Mouse (Mus musculus): ENCODE data around the gene Fntb. TPM values are rescaled to one million over a fixed set of nuclear protein-coding genes. Genes with fewer than 3 reads are reported as not detected.

Gene Fntb
- polyA plus RNA-seq, 1 experiment from 2014 or later: 40.2 TPM

GRCm38 (mm10) chr12:76863651-76864050 lies 98.3 kb downstream of the Fntb start:
- Histone ChIP-seq H3K27me3 (ENCODE audit: control insufficient read depth, insufficient read depth, low read length) (no peaks in the 10 kb centered on the region), H3K9ac (replicated peaks; ENCODE audit: low read depth, low read length) (no peak overlapping the region), H3K4me3 (ENCODE audit: low read depth, low read length) (no peak overlapping the region), H3K36me3 (ENCODE audit: control insufficient read depth, insufficient read depth, low read length) (no peaks in the 10 kb centered on the region; the same call in 1 of the 2 replicates), H3K4me2 (ENCODE audit: low read depth, low read length) (no peak overlapping the region), H3K4me1 (ENCODE audit: control insufficient read depth, insufficient read depth, low read length) (no peaks in the 10 kb centered on the region), H3K9me3 (ENCODE audit: control insufficient read depth, low read length) (no peaks in the 10 kb centered on the region), H3K27ac (ENCODE audit: low read depth, low read length) (no peak overlapping the region)
- ATAC-seq (ENCODE audit: low read depth): no peak
- WGBS: 82% methylated on average over 11 of the region's 11 CpGs

- WGBS: 83% methylated on average over 13 of the region's 13 CpGs
- no peak overlapping the region for H3K4me3 ChIP-seq (ENCODE audit: low read depth, low read length)
- no peaks in the 10 kb centered on the region; the same call in 1 of the 2 replicates for H3K36me3 ChIP-seq (ENCODE audit: control insufficient read depth, insufficient read depth, low read length)
- no peaks in the 10 kb centered on the region for H3K9me3 ChIP-seq (ENCODE audit: control insufficient read depth, low read length)
- no peak overlapping the region for H3K9ac ChIP-seq (replicated peaks; ENCODE audit: low read depth, low read length)
- no peaks in the 10 kb centered on the region for H3K27me3 ChIP-seq (ENCODE audit: control insufficient read depth, insufficient read depth, low read length)
- no peaks in the 10 kb centered on the region for H3K4me1 ChIP-seq (ENCODE audit: control insufficient read depth, insufficient read depth, low read length)
- no peak for ATAC-seq (ENCODE audit: low read depth)
- no peak overlapping the region for H3K27ac ChIP-seq (ENCODE audit: low read depth, low read length)
- H3K4me2 ChIP-seq (ENCODE audit: low read depth, low read length): no peak overlapping the region
Measured at GRCm38 (mm10) chr12:76865266-76865665, 99.9 kb downstream of the Fntb start.

DNA sequence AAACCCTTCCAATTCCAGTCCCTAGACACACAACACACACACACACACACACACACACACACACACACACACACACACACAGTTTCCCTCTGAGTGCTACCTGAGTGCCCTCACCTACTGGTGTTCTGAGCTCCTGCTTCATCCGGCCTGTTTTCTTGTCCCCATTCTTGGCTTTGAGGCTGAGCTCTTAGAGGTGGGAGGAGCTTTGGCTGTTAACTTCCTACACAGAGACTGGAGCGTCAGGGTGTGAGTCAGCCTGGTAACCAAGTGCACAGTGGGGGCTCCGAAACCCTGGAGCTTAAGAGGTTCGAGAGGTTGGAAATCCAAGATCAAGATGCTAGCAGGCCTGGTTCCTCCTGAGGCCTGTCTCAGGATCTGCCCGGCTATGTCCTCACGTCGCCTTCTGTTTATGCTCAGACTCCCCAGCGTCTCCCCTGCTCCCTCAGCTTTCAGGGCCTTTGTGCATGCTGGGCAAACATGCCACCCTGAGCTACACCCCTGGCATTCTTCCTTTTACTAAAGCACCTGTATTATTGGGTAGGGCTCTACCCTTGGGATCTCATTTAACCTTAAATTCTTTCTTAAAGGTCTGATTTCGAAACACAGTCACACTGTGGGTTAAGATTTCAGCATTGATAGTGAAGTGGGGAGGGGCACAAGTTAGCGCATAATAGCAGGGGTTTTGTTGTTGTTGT lies 102.3 kb downstream of the Fntb start:
- Histone ChIP-seq H3K9ac (replicated peaks; ENCODE audit: low read depth, low read length) (no peak overlapping the region), H3K9me3 (ENCODE audit: control insufficient read depth, low read length) (no peaks in the 10 kb centered on the region), H3K4me1 (ENCODE audit: control insufficient read depth, insufficient read depth, low read length) (no peaks in the 10 kb centered on the region), H3K27me3 (ENCODE audit: control insufficient read depth, insufficient read depth, low read length) (no peaks in the 10 kb centered on the region), H3K4me3 (ENCODE audit: low read depth, low read length) (no peak overlapping the region), H3K36me3 (ENCODE audit: control insufficient read depth, insufficient read depth, low read length) (no peaks in the 10 kb centered on the region; the same call in 1 of the 2 replicates), H3K4me2 (ENCODE audit: low read depth, low read length) (no peak overlapping the region), H3K27ac (ENCODE audit: low read depth, low read length) (no peak overlapping the region)
- ATAC-seq (ENCODE audit: low read depth): no peak
- WGBS: 71% methylated on average over 10 of the region's 10 CpGs

DNA sequence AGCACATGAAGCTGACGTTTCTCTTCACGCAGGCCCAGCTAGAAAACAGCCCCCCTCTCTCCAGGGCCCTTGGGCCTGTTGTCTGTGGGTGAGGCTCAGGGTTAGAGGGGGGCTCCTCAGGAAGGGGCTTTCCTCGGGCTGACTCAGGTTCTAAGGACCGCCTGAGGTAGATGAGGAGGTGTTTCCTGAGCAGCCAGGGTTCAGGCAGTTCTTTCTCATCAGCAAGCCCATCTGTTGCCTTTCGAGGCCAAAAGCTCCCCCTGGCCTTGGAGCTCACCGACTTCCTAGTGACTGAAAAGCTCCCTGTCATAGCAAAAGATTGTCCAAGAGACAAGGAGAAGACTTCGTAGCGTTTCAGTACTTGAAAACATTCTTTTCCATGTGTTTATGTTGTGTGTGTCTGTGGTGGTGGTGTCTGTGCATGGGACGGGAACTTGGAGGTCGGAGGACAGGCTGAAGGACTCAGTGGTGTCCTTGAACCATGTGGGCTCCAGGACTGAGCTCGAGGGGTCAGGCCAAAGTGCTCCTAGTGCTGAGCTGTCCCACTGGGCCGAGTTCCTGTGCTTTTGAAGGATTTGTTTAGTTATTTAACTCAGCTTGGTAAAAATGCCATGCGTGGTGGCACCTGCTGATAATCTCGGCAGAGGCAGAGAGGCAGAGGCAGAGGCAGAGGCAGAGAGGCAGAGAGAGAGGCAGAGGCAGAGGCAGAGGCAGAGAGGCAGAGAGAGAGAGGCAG lies 103.2 kb downstream of the Fntb start:
- Histone ChIP-seq H3K36me3 (ENCODE audit: control insufficient read depth, insufficient read depth, low read length) (no peaks in the 10 kb centered on the region; the same call in 1 of the 2 replicates), H3K27ac (ENCODE audit: low read depth, low read length) (no peak overlapping the region), H3K4me3 (ENCODE audit: low read depth, low read length) (no peak overlapping the region), H3K27me3 (ENCODE audit: control insufficient read depth, insufficient read depth, low read length) (no peaks in the 10 kb centered on the region), H3K4me2 (ENCODE audit: low read depth, low read length) (no peak overlapping the region), H3K9me3 (ENCODE audit: control insufficient read depth, low read length) (no peaks in the 10 kb centered on the region), H3K9ac (replicated peaks; ENCODE audit: low read depth, low read length) (no peak overlapping the region), H3K4me1 (ENCODE audit: control insufficient read depth, insufficient read depth, low read length) (no peaks in the 10 kb centered on the region)
- 74% methylated on average over 14 of the region's 14 CpGs for WGBS
- no peak for ATAC-seq (ENCODE audit: low read depth)

DNA sequence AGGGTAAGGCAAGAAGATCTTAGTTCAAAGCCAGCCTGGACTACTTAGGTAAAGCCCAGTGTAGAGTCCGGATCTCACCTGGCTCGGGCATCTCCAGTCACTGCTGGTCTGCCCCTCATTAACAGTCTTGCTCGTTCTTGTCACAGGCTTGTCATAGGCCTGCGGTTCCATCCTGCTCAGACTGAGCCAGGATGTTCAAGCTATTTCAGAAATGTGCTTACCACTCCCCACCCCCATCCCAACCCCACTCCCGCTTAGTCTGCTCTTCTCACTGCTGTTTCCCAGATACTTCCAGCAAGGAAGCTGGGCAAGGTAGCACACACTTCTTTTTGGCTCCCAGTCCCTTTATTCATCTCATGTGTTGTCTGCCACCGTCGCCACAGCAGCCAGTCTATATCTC lies 104.2 kb downstream of the Fntb start:
- WGBS: 92% methylated on average over 7 of the region's 7 CpGs
- Histone ChIP-seq H3K4me1 (ENCODE audit: control insufficient read depth, insufficient read depth, low read length) (no peaks in the 10 kb centered on the region), H3K9ac (replicated peaks; ENCODE audit: low read depth, low read length) (no peak overlapping the region), H3K4me3 (ENCODE audit: low read depth, low read length) (no peak overlapping the region), H3K36me3 (ENCODE audit: control insufficient read depth, insufficient read depth, low read length) (no peaks in the 10 kb centered on the region), H3K27ac (ENCODE audit: low read depth, low read length) (no peak overlapping the region), H3K27me3 (ENCODE audit: control insufficient read depth, insufficient read depth, low read length) (no peaks in the 10 kb centered on the region), H3K9me3 (ENCODE audit: control insufficient read depth, low read length) (no peaks in the 10 kb centered on the region), H3K4me2 (ENCODE audit: low read depth, low read length) (no peak overlapping the region)
- ATAC-seq (ENCODE audit: low read depth): no peak

GRCm38 (mm10) chr12:76872767-76873316 lies 107.5 kb downstream of the Fntb start:
- H3K36me3 ChIP-seq (ENCODE audit: control insufficient read depth, insufficient read depth, low read length): no peaks in the 10 kb centered on the region
- H3K27ac ChIP-seq (ENCODE audit: low read depth, low read length): no peak overlapping the region
- H3K9me3 ChIP-seq (ENCODE audit: control insufficient read depth, low read length): no peaks in the 10 kb centered on the region
- no peak for ATAC-seq (ENCODE audit: low read depth)
- no peaks in the 10 kb centered on the region for H3K27me3 ChIP-seq (ENCODE audit: control insufficient read depth, insufficient read depth, low read length)
- no peak overlapping the region for H3K9ac ChIP-seq (replicated peaks; ENCODE audit: low read depth, low read length)
- H3K4me3 ChIP-seq (ENCODE audit: low read depth, low read length): no peak overlapping the region
- no peak overlapping the region for H3K4me2 ChIP-seq (ENCODE audit: low read depth, low read length)
- H3K4me1 ChIP-seq (ENCODE audit: control insufficient read depth, insufficient read depth, low read length): no peaks in the 10 kb centered on the region
- 92% methylated on average over 7 of the region's 7 CpGs for WGBS

DNA sequence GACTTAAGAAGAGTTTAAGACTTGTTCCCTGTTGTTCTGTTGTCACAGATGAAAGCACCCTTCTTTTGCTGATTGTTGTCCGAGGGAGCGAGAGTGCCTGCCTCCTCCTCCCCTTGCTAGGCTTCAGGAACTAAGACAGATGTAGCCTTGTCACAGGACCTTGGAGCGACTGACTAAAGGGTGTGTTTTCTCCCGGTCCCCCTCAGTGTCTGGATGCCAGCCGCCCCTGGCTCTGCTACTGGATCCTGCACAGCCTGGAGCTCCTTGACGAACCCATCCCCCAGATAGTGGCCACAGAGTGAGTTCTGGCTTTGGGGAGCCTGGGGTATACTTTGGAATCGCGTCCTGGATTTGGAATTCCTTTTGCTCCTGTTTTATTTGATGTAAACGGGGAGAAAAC lies 109.4 kb downstream of the Fntb start:
- H3K27ac ChIP-seq (ENCODE audit: low read depth, low read length): no peak overlapping the region
- no peaks in the 10 kb centered on the region for H3K36me3 ChIP-seq (ENCODE audit: control insufficient read depth, insufficient read depth, low read length)
- H3K4me3 ChIP-seq (ENCODE audit: low read depth, low read length): no peak overlapping the region
- H3K4me1 ChIP-seq (ENCODE audit: control insufficient read depth, insufficient read depth, low read length): no peaks in the 10 kb centered on the region
- H3K9me3 ChIP-seq (ENCODE audit: control insufficient read depth, low read length): no peaks in the 10 kb centered on the region
- no peak overlapping the region for H3K9ac ChIP-seq (replicated peaks; ENCODE audit: low read depth, low read length)
- WGBS: 66% methylated on average over 9 of the region's 9 CpGs
- H3K27me3 ChIP-seq (ENCODE audit: control insufficient read depth, insufficient read depth, low read length): no peaks in the 10 kb centered on the region
- ATAC-seq (ENCODE audit: low read depth): no peak
- no peak overlapping the region for H3K4me2 ChIP-seq (ENCODE audit: low read depth, low read length)

DNA sequence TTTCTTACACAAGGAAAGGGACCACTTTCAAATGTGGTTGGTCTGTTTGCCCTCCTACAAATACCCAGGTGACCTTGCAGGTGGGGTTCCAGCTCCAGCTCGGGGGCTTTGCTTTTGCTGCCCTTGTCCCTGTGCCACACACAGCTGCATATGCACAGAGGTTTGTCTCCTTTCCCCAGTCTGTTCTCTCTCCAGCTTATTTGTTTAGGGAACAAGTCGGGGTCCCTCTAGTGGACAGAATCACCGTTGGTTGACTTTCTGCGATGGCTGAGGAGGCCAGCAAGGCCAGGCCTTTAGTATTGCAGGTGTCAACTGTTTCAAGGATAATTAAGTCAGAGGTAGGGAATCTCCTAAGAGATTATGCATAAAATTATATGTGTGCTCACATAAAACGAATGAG lies 113.9 kb downstream of the Fntb start:
- H3K27me3 ChIP-seq (ENCODE audit: control insufficient read depth, insufficient read depth, low read length): no peaks in the 10 kb centered on the region
- no peak for ATAC-seq (ENCODE audit: low read depth)
- no peaks in the 10 kb centered on the region for H3K4me1 ChIP-seq (ENCODE audit: control insufficient read depth, insufficient read depth, low read length)

GRCm38 (mm10) chr12:76880131-76880530 lies 114.7 kb downstream of the Fntb start:
- 95% methylated on average over 4 of the region's 4 CpGs for WGBS

More for the DNA sequence above, 113.9 kb downstream of the Fntb start:
- Histone ChIP-seq H3K9ac (replicated peaks; ENCODE audit: low read depth, low read length) (no peak overlapping the region), H3K4me3 (ENCODE audit: low read depth, low read length) (no peak overlapping the region), H3K4me2 (ENCODE audit: low read depth, low read length) (no peak overlapping the region), H3K36me3 (ENCODE audit: control insufficient read depth, insufficient read depth, low read length) (no peaks in the 10 kb centered on the region), H3K27ac (ENCODE audit: low read depth, low read length) (no peak overlapping the region), H3K9me3 (ENCODE audit: control insufficient read depth, low read length) (no peaks in the 10 kb centered on the region)
- WGBS: 12% methylated on average over 5 of the region's 5 CpGs

More at GRCm38 (mm10) chr12:76880131-76880530, 114.7 kb downstream of the Fntb start:
- no peak for ATAC-seq (ENCODE audit: low read depth)
- Histone ChIP-seq H3K4me3 (ENCODE audit: low read depth, low read length) (no peak overlapping the region), H3K36me3 (ENCODE audit: control insufficient read depth, insufficient read depth, low read length) (no peaks in the 10 kb centered on the region), H3K4me1 (ENCODE audit: control insufficient read depth, insufficient read depth, low read length) (no peaks in the 10 kb centered on the region), H3K4me2 (ENCODE audit: low read depth, low read length) (no peak overlapping the region), H3K9me3 (ENCODE audit: control insufficient read depth, low read length) (no peaks in the 10 kb centered on the region), H3K27ac (ENCODE audit: low read depth, low read length) (no peak overlapping the region), H3K27me3 (ENCODE audit: control insufficient read depth, insufficient read depth, low read length) (no peaks in the 10 kb centered on the region), H3K9ac (replicated peaks; ENCODE audit: low read depth, low read length) (no peak overlapping the region)

All from neural tube, embryonic 14.5 days (tissue).